ENCODE assay signal across 12 mouse cellular contexts in genomic region chr4:7157883-7158282, GRCm38 (mm10).
"Had no signal": no experiment of that assay in that cellular context is flagged by ENCODE, and none has a peak within 500 bp of the region (broad histone marks: within the 10 kb centered on the region; RNA-seq: fewer than 3 reads in every experiment).

No protein-coding gene starts in this region.

- H3K27ac ChIP-seq: hindbrain, embryonic 14.5 days; kidney, postnatal 0 days; layer of hippocampus, adult 2 months; liver, embryonic 13.5 days; macrophage had no signal

- H3K36me3 ChIP-seq: liver, embryonic 13.5 days had no signal

- ATAC-seq: intestine, postnatal 0 days had no signal

- H3K9ac ChIP-seq: hindbrain, embryonic 14.5 days; liver, embryonic 13.5 days had no signal

- H3K4me3 ChIP-seq: layer of hippocampus, adult 2 months; liver, embryonic 13.5 days had no signal

- H3K27me3 ChIP-seq: liver, embryonic 13.5 days had no signal

- H3K4me2 ChIP-seq: hindbrain, embryonic 14.5 days; liver, embryonic 13.5 days had no signal

- H3K9me3 ChIP-seq: liver, embryonic 13.5 days had no signal

- DNase-seq: kidney, adult 2 months; kidney, postnatal 25 days; layer of hippocampus, adult 9-11 months; liver, embryonic 13.5 days; midbrain, embryonic 14.5 days; right cerebral cortex, postnatal 4 days; thymus, postnatal 25 days had no signal

- H3K4me1 ChIP-seq: liver, embryonic 13.5 days had no signal
